Mouse (Mus musculus): Measurements from ENCODE around the gene Ebpl. TPM values are rescaled to one million over a fixed set of nuclear protein-coding genes. Genes with fewer than 3 reads are reported as not detected.

Ebpl gene
- polyA plus RNA-seq, 1 experiment from 2014 or later = 2.9 TPM

DNA sequence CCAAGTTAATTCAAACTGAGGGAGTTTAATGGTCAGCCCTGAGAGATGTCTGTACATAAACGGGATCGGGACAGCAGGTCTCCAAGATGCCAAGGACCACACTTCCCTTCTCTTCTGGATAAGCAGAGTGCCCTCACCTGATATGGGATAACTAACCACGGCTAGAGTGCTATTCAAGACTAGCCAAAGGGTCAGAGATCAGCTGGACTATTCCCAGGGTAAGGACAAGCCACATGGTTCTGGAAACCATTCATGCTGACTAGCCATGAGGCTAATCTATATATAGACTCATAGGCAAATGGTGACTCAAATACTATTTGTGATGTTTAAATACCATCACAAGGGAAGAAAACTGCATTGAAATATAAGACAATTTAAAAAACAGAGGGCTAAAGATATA is 30.3 kb upstream of the Ebpl start:
- TF ChIP-seq EP300 (IDR thresholded peaks at IDR 0.05) (no peak), CTCF (IDR thresholded peaks at IDR 0.05) (no peak)
- Histone ChIP-seq H3K4me1 (ENCODE audit: insufficient read depth, low read depth, low read length) (no peaks in the 10 kb centered on the region), H3K4me2 (replicated peaks; ENCODE audit: low read depth, low read length) (no peak overlapping the region), H3K4me3 (ENCODE audit: low read depth, low read length) (no peak overlapping the region), H3K36me3 (ENCODE audit: insufficient read depth, low read length) (0 out of 2 replicates have a peak, but pooled peaks cover 3% of the 10 kb centered on the region), H3K9me3 (ENCODE audit: low read length) (no peaks in the 10 kb centered on the region), H3K27me3 (replicated peaks; ENCODE audit: insufficient read depth, low read length) (no peaks in the 10 kb centered on the region), H3K9ac (replicated peaks; ENCODE audit: low read depth) (no peak overlapping the region), H3K27ac (ENCODE audit: low read length) (no peak overlapping the region)
- WGBS = 83% methylated on average over 3 of the region's 3 CpGs
- no peak for ATAC-seq
- DNase-seq (ENCODE audit: low spot score) = no peak

- no peak overlapping the region for H3K4me3 ChIP-seq (ENCODE audit: low read depth, low read length)
- WGBS = 97% methylated on average over 2 of the region's 2 CpGs
- DNase-seq (ENCODE audit: low spot score) (no peak), ATAC-seq (no peak)
- H3K36me3 ChIP-seq (ENCODE audit: insufficient read depth, low read length) = peaks cover 14% of the 10 kb centered on the region; the same call in 1 of the 2 replicates
- no peak overlapping the region for H3K27ac ChIP-seq (ENCODE audit: low read length)
- no peak overlapping the region for H3K4me2 ChIP-seq (replicated peaks; ENCODE audit: low read depth, low read length)
- no peak overlapping the region for H3K9ac ChIP-seq (replicated peaks; ENCODE audit: low read depth)
- H3K27me3 ChIP-seq (replicated peaks; ENCODE audit: insufficient read depth, low read length) = no peaks in the 10 kb centered on the region
- no peaks in the 10 kb centered on the region for H3K4me1 ChIP-seq (ENCODE audit: insufficient read depth, low read depth, low read length)
- H3K9me3 ChIP-seq (ENCODE audit: low read length) = no peaks in the 10 kb centered on the region
- TF ChIP-seq CTCF (IDR thresholded peaks at IDR 0.05) (no peak), EP300 (IDR thresholded peaks at IDR 0.05) (no peak)
Measured at GRCm38 (mm10) chr14:61367290-61367689, 7.1 kb upstream of the Ebpl start.

- Histone ChIP-seq H3K9me3 (ENCODE audit: low read length) (no peaks in the 10 kb centered on the region), H3K4me1 (ENCODE audit: insufficient read depth, low read depth, low read length) (no peaks in the 10 kb centered on the region; the same call in 1 of the 2 replicates), H3K27ac (ENCODE audit: low read length) (no peak overlapping the region), H3K27me3 (replicated peaks; ENCODE audit: insufficient read depth, low read length) (no peaks in the 10 kb centered on the region), H3K4me2 (replicated peaks; ENCODE audit: low read depth, low read length) (no peak overlapping the region), H3K36me3 (ENCODE audit: insufficient read depth, low read length) (peaks cover 4% of the 10 kb centered on the region; the same call in 1 of the 2 replicates), H3K4me3 (ENCODE audit: low read depth, low read length) (no peak overlapping the region), H3K9ac (replicated peaks; ENCODE audit: low read depth) (no peak overlapping the region)
- WGBS = 82% methylated on average over 3 of the region's 3 CpGs
- TF ChIP-seq EP300 (IDR thresholded peaks at IDR 0.05) = no peak
- TF ChIP-seq CTCF (IDR thresholded peaks at IDR 0.05) = no peak
- DNase-seq (ENCODE audit: low spot score) (no peak), ATAC-seq (no peak)
Measured at GRCm38 (mm10) chr14:61364656-61365055, 4.4 kb upstream of the Ebpl start.

GRCm38 (mm10) chr14:61363734-61364133 is 3.5 kb upstream of the Ebpl start:
- Histone ChIP-seq H3K27ac (ENCODE audit: low read length) (no peak overlapping the region), H3K4me2 (replicated peaks; ENCODE audit: low read depth, low read length) (no peak overlapping the region), H3K9me3 (ENCODE audit: low read length) (no peaks in the 10 kb centered on the region), H3K4me1 (ENCODE audit: insufficient read depth, low read depth, low read length) (no peaks in the 10 kb centered on the region; the same call in 1 of the 2 replicates), H3K27me3 (replicated peaks; ENCODE audit: insufficient read depth, low read length) (no peaks in the 10 kb centered on the region), H3K36me3 (ENCODE audit: insufficient read depth, low read length) (peaks cover 4% of the 10 kb centered on the region; the same call in 1 of the 2 replicates), H3K9ac (replicated peaks; ENCODE audit: low read depth) (no peak overlapping the region), H3K4me3 (ENCODE audit: low read depth, low read length) (no peak overlapping the region)
- TF ChIP-seq CTCF (IDR thresholded peaks at IDR 0.05) = no peak
- TF ChIP-seq EP300 (IDR thresholded peaks at IDR 0.05) = no peak
- no peak for ATAC-seq
- 88% methylated on average over 2 of the region's 2 CpGs for WGBS
- DNase-seq (ENCODE audit: low spot score) = no peak

GRCm38 (mm10) chr14:61362268-61362667 is 2.0 kb upstream of the Ebpl start:
- WGBS = 91% methylated on average over 2 of the region's 2 CpGs
- no peak overlapping the region for H3K27ac ChIP-seq (ENCODE audit: low read length)
- peaks cover 2% of the 10 kb centered on the region; the same call in 1 of the 2 replicates for H3K36me3 ChIP-seq (ENCODE audit: insufficient read depth, low read length)
- no peaks in the 10 kb centered on the region for H3K9me3 ChIP-seq (ENCODE audit: low read length)
- DNase-seq (ENCODE audit: low spot score) (no peak), ATAC-seq (no peak)
- no peaks in the 10 kb centered on the region for H3K27me3 ChIP-seq (replicated peaks; ENCODE audit: insufficient read depth, low read length)
- TF ChIP-seq CTCF (IDR thresholded peaks at IDR 0.05) (no peak), EP300 (IDR thresholded peaks at IDR 0.05) (no peak)
- no peak overlapping the region for H3K4me3 ChIP-seq (ENCODE audit: low read depth, low read length)
- H3K9ac ChIP-seq (replicated peaks; ENCODE audit: low read depth) = no peak overlapping the region
- H3K4me2 ChIP-seq (replicated peaks; ENCODE audit: low read depth, low read length) = no peak overlapping the region
- no peaks in the 10 kb centered on the region; the same call in 1 of the 2 replicates for H3K4me1 ChIP-seq (ENCODE audit: insufficient read depth, low read depth, low read length)

- Histone ChIP-seq H3K36me3 (ENCODE audit: insufficient read depth, low read length) (no peaks in the 10 kb centered on the region), H3K4me3 (ENCODE audit: low read depth, low read length) (0 out of 2 replicates have a peak overlapping the region, but pooled peaks have one; percentile 55), H3K9ac (replicated peaks; ENCODE audit: low read depth) (no peak overlapping the region), H3K9me3 (ENCODE audit: low read length) (no peaks in the 10 kb centered on the region), H3K4me1 (ENCODE audit: insufficient read depth, low read depth, low read length) (no peaks in the 10 kb centered on the region; the same call in 1 of the 2 replicates), H3K27ac (ENCODE audit: low read length) (no peak overlapping the region), H3K4me2 (replicated peaks; ENCODE audit: low read depth, low read length) (peak overlapping the region; percentile 68; the same call in 1 of the 2 replicates), H3K27me3 (replicated peaks; ENCODE audit: insufficient read depth, low read length) (no peaks in the 10 kb centered on the region)
- TF ChIP-seq CTCF (IDR thresholded peaks at IDR 0.05) = no peak
- TF ChIP-seq EP300 (IDR thresholded peaks at IDR 0.05) = no peak
- no peak for DNase-seq (ENCODE audit: low spot score)
- ATAC-seq = no peak
- 40% methylated on average over 3 of the region's 3 CpGs for WGBS
Measured at GRCm38 (mm10) chr14:61360981-61361511, 807 bp upstream of the Ebpl start.

Data from lung, postnatal 0 days (tissue).